Mouse (Mus musculus) embryonic fibroblast, embryonic 13.5 days (primary cell): ENCODE data around the gene Gapdhs.

ENCODE experiments used
- CTCF ChIP-seq: IDR thresholded peaks from 2 replicates; pipeline ENCODE4 v1.5.1; 2011; ENCODE audit warnings: mild to moderate bottlenecking, control low read depth, low read length, moderate library complexity, borderline replicate concordance; ENCODE audit not compliant: insufficient read depth
- POLR2A ChIP-seq: IDR thresholded peaks from 2 replicates; pipeline ENCODE4 v1.6.1; 2011; ENCODE audit warnings: low read depth, mild to moderate bottlenecking, control low read depth, low read length, moderate library complexity

DNA sequence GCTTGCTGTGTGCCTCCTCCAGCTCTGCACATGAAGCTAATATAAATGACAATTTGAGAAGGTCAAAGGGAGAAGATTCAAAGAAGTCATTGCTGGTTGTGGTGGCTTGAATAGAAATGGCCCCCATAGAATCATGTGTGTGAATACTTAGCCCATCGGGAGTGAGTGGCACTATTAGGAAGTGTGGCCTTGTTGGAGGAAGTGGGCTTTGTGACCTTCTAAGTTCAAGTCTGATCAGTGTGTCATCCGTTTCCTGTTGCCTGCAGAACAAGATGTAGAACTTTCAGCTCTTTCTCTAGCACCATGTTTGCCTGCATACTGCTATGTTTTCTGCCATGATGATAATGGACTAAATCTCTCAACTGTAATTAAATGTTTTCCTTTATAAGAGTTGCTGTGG, 60.1 kb downstream of the Gapdhs start:
- TF ChIP-seq POLR2A (no peak), CTCF (no peak)
